Mouse (Mus musculus): ENCODE data around the gene Syncrip. TPM values are rescaled to one million over a fixed set of nuclear protein-coding genes. Genes with fewer than 3 reads are reported as not detected.

Gene Syncrip
- total and polyA plus RNA-seq, 3 experiments, result 152 to 251 (median 197) TPM

DNA sequence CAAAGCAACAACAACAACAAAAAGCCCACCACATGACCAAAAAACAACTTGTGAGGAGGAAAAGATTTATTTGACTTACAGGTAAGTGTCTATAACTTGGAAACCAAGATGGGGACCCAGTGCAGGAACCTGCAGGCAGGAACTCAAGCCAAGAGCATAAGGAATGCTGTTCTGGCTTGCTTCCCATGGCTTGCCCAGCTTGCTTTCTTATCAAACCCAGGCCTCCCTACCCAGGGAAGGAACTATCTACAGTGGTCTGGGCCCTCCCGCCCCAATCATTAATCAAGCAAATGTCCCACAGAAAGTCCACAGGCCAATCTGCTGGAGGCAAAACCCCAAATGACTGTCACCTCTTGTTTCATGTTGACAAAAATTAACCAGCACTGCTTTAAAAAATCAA lies 10.1 kb upstream of the Syncrip start:
- H3K4me1 ChIP-seq (ENCODE audit: insufficient read depth, low read depth, low read length), result no peaks in the 10 kb centered on the region
- no peak overlapping the region for H3K4me3 ChIP-seq (ENCODE audit: low read depth, low read length)
- no peak for TF ChIP-seq CTCF (IDR thresholded peaks at IDR 0.05; ENCODE audit: low read depth, low read length)
- no peak for TF ChIP-seq TAL1 (conservative IDR thresholded peaks at IDR 0.05; ENCODE audit: low read depth, low read length)
- no peak for TF ChIP-seq POLR2AphosphoS5 (IDR thresholded peaks at IDR 0.05; ENCODE audit: insufficient replicate concordance, low read depth, low read length)
- TF ChIP-seq GATA2 (IDR thresholded peaks at IDR 0.05; ENCODE audit: borderline replicate concordance, low read depth, low read length), result no peak
- no peak for TF ChIP-seq GATA1 (IDR thresholded peaks at IDR 0.05; ENCODE audit: borderline replicate concordance, low read length)
- H3K9me3 ChIP-seq (replicated peaks), result no peaks in the 10 kb centered on the region
- ATAC-seq (ENCODE audit: extremely low read depth, insufficient number of reproducible peaks, low FRiP score, poor library complexity, severe bottlenecking) (no peak), DNase-seq (ENCODE audit: low spot score) (no peak)
- H3K36me3 ChIP-seq (replicated peaks), result no peaks in the 10 kb centered on the region
- H3K27me3 ChIP-seq (ENCODE audit: insufficient read depth, low read length), result peaks cover 32% of the 10 kb centered on the region

DNA sequence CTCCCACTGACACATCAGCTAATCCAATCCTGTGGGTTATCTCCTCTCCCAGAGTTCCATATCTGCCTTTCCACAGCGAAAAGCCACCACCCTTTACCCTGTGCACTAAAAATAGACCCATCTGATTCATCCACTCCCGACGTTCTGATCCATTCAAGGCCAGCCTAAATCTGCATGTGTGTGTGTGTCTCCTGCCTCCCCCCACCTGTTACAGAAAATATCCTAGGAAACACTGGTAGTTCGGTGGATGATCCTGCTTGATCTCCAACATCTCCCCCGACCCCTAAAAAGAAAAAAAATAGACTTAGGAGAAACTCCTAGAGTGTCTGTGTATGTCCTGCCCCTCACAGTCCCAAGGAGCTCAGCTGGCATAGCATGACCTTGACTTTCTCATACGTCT lies 2.2 kb upstream of the Syncrip start:
- peaks cover 4% of the 10 kb centered on the region for H3K36me3 ChIP-seq (replicated peaks)
- no peaks in the 10 kb centered on the region for H3K9me3 ChIP-seq (replicated peaks)
- TF ChIP-seq GATA2 (IDR thresholded peaks at IDR 0.05; ENCODE audit: borderline replicate concordance, low read depth, low read length) (no peak), CTCF (IDR thresholded peaks at IDR 0.05; ENCODE audit: low read depth, low read length) (no peak), POLR2AphosphoS5 (IDR thresholded peaks at IDR 0.05; ENCODE audit: insufficient replicate concordance, low read depth, low read length) (no peak), TAL1 (conservative IDR thresholded peaks at IDR 0.05; ENCODE audit: low read depth, low read length) (no peak), GATA1 (IDR thresholded peaks at IDR 0.05; ENCODE audit: borderline replicate concordance, low read length) (no peak)
- H3K4me3 ChIP-seq (ENCODE audit: low read depth, low read length), result no peak overlapping the region
- H3K27me3 ChIP-seq (ENCODE audit: insufficient read depth, low read length), result no peaks in the 10 kb centered on the region; the same call in 1 of the 2 replicates
- peaks cover 17% of the 10 kb centered on the region for H3K4me1 ChIP-seq (ENCODE audit: insufficient read depth, low read depth, low read length)
- DNase-seq (ENCODE audit: low spot score) (no peak), ATAC-seq (ENCODE audit: extremely low read depth, insufficient number of reproducible peaks, low FRiP score, poor library complexity, severe bottlenecking) (no peak)

DNA sequence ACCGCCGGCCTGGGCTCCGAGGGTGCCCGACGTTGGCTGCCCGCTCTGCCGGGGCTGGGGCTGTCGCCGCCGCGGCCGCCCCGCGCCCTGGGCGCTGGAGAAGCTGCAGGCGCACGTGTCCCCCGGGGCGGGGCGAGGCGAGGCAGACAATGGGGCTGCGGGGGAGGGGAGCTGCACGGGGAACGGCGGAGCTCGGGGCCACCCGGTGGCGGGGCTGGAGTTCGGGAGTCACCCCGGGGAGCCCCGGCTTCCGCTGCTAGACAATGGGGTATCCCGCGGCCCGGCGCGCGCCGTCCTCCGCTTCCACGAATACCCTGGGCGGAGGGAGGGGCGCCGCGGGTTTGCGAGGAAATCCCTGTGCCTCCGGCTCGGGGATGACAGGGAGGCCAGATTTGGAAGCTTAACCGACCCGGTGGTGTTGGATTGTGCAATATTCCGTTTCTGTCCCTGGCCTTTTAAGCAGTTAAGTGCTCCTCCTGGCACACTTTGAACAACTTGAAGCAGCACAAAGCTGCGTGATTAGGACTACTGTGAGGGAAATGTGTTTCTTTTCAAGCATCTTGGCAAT lies 539 bp upstream of the Syncrip start:
- ATAC-seq (ENCODE audit: extremely low read depth, insufficient number of reproducible peaks, low FRiP score, poor library complexity, severe bottlenecking), result peak; percentile 17; the same call in 1 of the 2 replicates

GRCm38 (mm10) chr9:88481791-88482160 lies 598 bp downstream of the Syncrip start:
- no peaks in the 10 kb centered on the region; the same call in 1 of the 2 replicates for H3K27me3 ChIP-seq (ENCODE audit: insufficient read depth, low read length)
- H3K9me3 ChIP-seq (replicated peaks), result no peaks in the 10 kb centered on the region
- peaks cover 17% of the 10 kb centered on the region for H3K36me3 ChIP-seq (replicated peaks)
- H3K4me3 ChIP-seq (ENCODE audit: low read depth, low read length), result peak overlapping the region; percentile 96
- DNase-seq (ENCODE audit: low spot score), result peak; percentile 12
- ATAC-seq (ENCODE audit: extremely low read depth, insufficient number of reproducible peaks, low FRiP score, poor library complexity, severe bottlenecking), result no peak
- TF ChIP-seq TAL1 (conservative IDR thresholded peaks at IDR 0.05; ENCODE audit: low read depth, low read length), result no peak
- TF ChIP-seq CTCF (IDR thresholded peaks at IDR 0.05; ENCODE audit: low read depth, low read length), result no peak
- no peak for TF ChIP-seq POLR2AphosphoS5 (IDR thresholded peaks at IDR 0.05; ENCODE audit: insufficient replicate concordance, low read depth, low read length)
- TF ChIP-seq GATA1 (IDR thresholded peaks at IDR 0.05; ENCODE audit: borderline replicate concordance, low read length), result no peak
- TF ChIP-seq GATA2 (IDR thresholded peaks at IDR 0.05; ENCODE audit: borderline replicate concordance, low read depth, low read length), result no peak
- H3K4me1 ChIP-seq (ENCODE audit: insufficient read depth, low read depth, low read length), result peaks cover 23% of the 10 kb centered on the region

More for the DNA sequence above, 539 bp upstream of the Syncrip start:
- no peak for TF ChIP-seq POLR2AphosphoS5 (IDR thresholded peaks at IDR 0.05; ENCODE audit: insufficient replicate concordance, low read depth, low read length)
- no peak for TF ChIP-seq GATA2 (IDR thresholded peaks at IDR 0.05; ENCODE audit: borderline replicate concordance, low read depth, low read length)
- TF ChIP-seq CTCF (IDR thresholded peaks at IDR 0.05; ENCODE audit: low read depth, low read length), result no peak
- no peak for TF ChIP-seq TAL1 (conservative IDR thresholded peaks at IDR 0.05; ENCODE audit: low read depth, low read length)
- no peak for TF ChIP-seq GATA1 (IDR thresholded peaks at IDR 0.05; ENCODE audit: borderline replicate concordance, low read length)
- peak overlapping the region; percentile 96 for H3K4me3 ChIP-seq (ENCODE audit: low read depth, low read length)
- no peaks in the 10 kb centered on the region; the same call in 1 of the 2 replicates for H3K27me3 ChIP-seq (ENCODE audit: insufficient read depth, low read length)
- H3K9me3 ChIP-seq (replicated peaks), result no peaks in the 10 kb centered on the region
- DNase-seq (ENCODE audit: low spot score), result no peak
- peaks cover 17% of the 10 kb centered on the region for H3K4me1 ChIP-seq (ENCODE audit: insufficient read depth, low read depth, low read length)
- H3K36me3 ChIP-seq (replicated peaks), result peaks cover 8% of the 10 kb centered on the region

DNA sequence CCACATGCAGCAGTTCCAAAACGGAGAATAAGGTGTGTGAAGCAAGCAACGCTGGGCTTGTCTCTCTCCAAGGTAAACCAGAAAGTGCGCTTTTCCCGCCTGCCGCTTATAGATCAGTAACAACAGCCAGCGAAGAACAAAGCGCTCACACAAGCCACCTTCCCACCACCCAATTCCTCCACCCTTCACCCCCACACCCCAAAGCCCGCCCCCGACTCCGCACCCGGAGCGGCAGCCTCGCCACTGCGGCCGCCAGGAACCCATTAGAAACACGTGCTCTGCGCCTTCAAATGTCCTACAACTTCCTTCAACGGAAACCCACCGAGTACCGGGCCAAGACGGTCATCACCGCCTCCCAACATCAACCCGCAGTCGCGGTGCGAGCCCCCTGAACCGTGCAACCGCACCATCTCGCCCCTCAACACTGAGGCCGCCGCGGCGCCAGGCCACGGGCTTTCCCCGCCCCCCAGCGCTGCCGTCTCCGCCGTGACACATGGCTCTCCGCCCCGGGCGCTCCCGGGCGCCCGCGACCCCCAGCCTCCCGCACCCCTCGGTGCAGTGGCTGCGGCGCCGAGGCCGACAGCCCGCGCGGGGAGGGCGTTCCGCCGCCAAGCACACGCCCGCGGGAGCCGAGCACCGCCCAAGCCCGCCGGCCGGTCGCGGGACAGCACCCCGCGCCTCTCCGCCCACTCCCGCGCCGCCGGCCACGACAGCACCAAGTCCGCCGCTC lies 1.1 kb downstream of the Syncrip start:
- TF ChIP-seq TAL1 (conservative IDR thresholded peaks at IDR 0.05; ENCODE audit: low read depth, low read length) (no peak), GATA1 (IDR thresholded peaks at IDR 0.05; ENCODE audit: borderline replicate concordance, low read length) (no peak), GATA2 (IDR thresholded peaks at IDR 0.05; ENCODE audit: borderline replicate concordance, low read depth, low read length) (no peak), POLR2AphosphoS5 (IDR thresholded peaks at IDR 0.05; ENCODE audit: insufficient replicate concordance, low read depth, low read length) (no peak), CTCF (IDR thresholded peaks at IDR 0.05; ENCODE audit: low read depth, low read length) (no peak)
- no peaks in the 10 kb centered on the region for H3K9me3 ChIP-seq (replicated peaks)
- ATAC-seq (ENCODE audit: extremely low read depth, insufficient number of reproducible peaks, low FRiP score, poor library complexity, severe bottlenecking), result no peak
- H3K4me3 ChIP-seq (ENCODE audit: low read depth, low read length), result peak overlapping the region; percentile 96
- peaks cover 23% of the 10 kb centered on the region for H3K4me1 ChIP-seq (ENCODE audit: insufficient read depth, low read depth, low read length)
- DNase-seq (ENCODE audit: low spot score), result peak; percentile 22
- H3K27me3 ChIP-seq (ENCODE audit: insufficient read depth, low read length), result no peaks in the 10 kb centered on the region; the same call in 1 of the 2 replicates
- peaks cover 19% of the 10 kb centered on the region for H3K36me3 ChIP-seq (replicated peaks)

GRCm38 (mm10) chr9:88480120-88480519 lies 2.3 kb downstream of the Syncrip start:
- ATAC-seq (ENCODE audit: extremely low read depth, insufficient number of reproducible peaks, low FRiP score, poor library complexity, severe bottlenecking) (no peak), DNase-seq (ENCODE audit: low spot score) (no peak)
- Histone ChIP-seq H3K4me1 (ENCODE audit: insufficient read depth, low read depth, low read length) (peaks cover 23% of the 10 kb centered on the region), H3K9me3 (replicated peaks) (no peaks in the 10 kb centered on the region), H3K4me3 (ENCODE audit: low read depth, low read length) (peak overlapping the region; percentile 96), H3K36me3 (replicated peaks) (peaks cover 26% of the 10 kb centered on the region), H3K27me3 (ENCODE audit: insufficient read depth, low read length) (no peaks in the 10 kb centered on the region; the same call in 1 of the 2 replicates)
- TF ChIP-seq GATA2 (IDR thresholded peaks at IDR 0.05; ENCODE audit: borderline replicate concordance, low read depth, low read length) (no peak), TAL1 (conservative IDR thresholded peaks at IDR 0.05; ENCODE audit: low read depth, low read length) (no peak), GATA1 (IDR thresholded peaks at IDR 0.05; ENCODE audit: borderline replicate concordance, low read length) (no peak), CTCF (IDR thresholded peaks at IDR 0.05; ENCODE audit: low read depth, low read length) (no peak), POLR2AphosphoS5 (IDR thresholded peaks at IDR 0.05; ENCODE audit: insufficient replicate concordance, low read depth, low read length) (no peak)
